Mouse (Mus musculus) midbrain, embryonic 14.5 days (tissue): ENCODE measurements at regions not wholly inside any gene's neighbourhood (a gene's known extent, or its start where the extent isn't known, plus 50 kb on each side); places are given as distances from the start of the nearest gene placed in this dataset.

Experiments
- ATAC-seq: fragments of 200-750 bp; cut with Nextera tagmentation; 2 replicates; pipeline ENCODE4 v1.8.0; 2017; ENCODE audit warnings: moderate number of reproducible peaks, moderate library complexity; ENCODE audit not compliant: low FRiP score, low TSS enrichment
- DNase-seq: peaks from one replicate; pipeline ENCODE4 v3.0.0-alpha.2; 2015
- H3K27ac ChIP-seq: fragments of 300-500 bp; sonication (generic); replicated peaks from 2 replicates; pipeline ENCODE4 v1.5.1; 2014; ENCODE audit warnings: mild to moderate bottlenecking, low read depth, low read length, moderate library complexity
- H3K27me3 ChIP-seq: fragments of 300-500 bp; sonication (generic); 2 replicates; pipeline ENCODE4 v1.6.1; 2014; ENCODE audit warnings: low read length, control low read depth, mixed read lengths; ENCODE audit not compliant: control insufficient read depth, insufficient read depth
- H3K36me3 ChIP-seq: fragments of 300-500 bp; sonication (generic); 2 replicates; pipeline ENCODE4 v1.6.1; 2014; ENCODE audit warnings: low read length, control low read depth; ENCODE audit not compliant: control insufficient read depth, insufficient read depth
- H3K4me1 ChIP-seq: fragments of 300-500 bp; sonication (generic); 2 replicates; pipeline ENCODE4 v1.6.1; 2014; ENCODE audit warnings: mild to moderate bottlenecking, antibody characterized with exemption, low read length, control low read depth; ENCODE audit not compliant: control insufficient read depth, insufficient read depth
- H3K4me2 ChIP-seq: fragments of 300-500 bp; sonication (generic); 2 replicates; pipeline ENCODE4 v1.6.1; 2014; ENCODE audit warnings: mild to moderate bottlenecking, low read length, moderate library complexity
- H3K4me3 ChIP-seq: fragments of 300-500 bp; sonication (generic); replicated peaks from 2 replicates; pipeline ENCODE4 v1.5.1; 2014; ENCODE audit warnings: low read depth, low read length
- H3K9ac ChIP-seq: fragments of 300-500 bp; sonication (generic); replicated peaks from 2 replicates; pipeline ENCODE4 v1.6.1; 2014; ENCODE audit warnings: mild to moderate bottlenecking, low read length, moderate library complexity
- H3K9me3 ChIP-seq: fragments of 300-500 bp; sonication (generic); 2 replicates; pipeline ENCODE4 v1.6.1; 2016; ENCODE audit warnings: low read length, control low read depth, mixed read lengths; ENCODE audit not compliant: control insufficient read depth
- WGBS: fragments of 180-500 bp; shearing (Covaris S2); extraction: QIAGEN DNeasy Blood & Tissue Kit; methylation state at CpG from one replicate; pipeline ENCODE4 v1.1.7; 2014; 5-methylcytosine and 5-hydroxymethylcytosine counted together

- Histone ChIP-seq H3K9me3 (no peaks in the 10 kb centered on the region), H3K4me1 (no peaks in the 10 kb centered on the region), H3K27ac (no peak overlapping the region), H3K4me3 (no peak overlapping the region), H3K4me2 (no peak overlapping the region), H3K9ac (no peak overlapping the region), H3K27me3 (no peaks in the 10 kb centered on the region), H3K36me3 (no peaks in the 10 kb centered on the region)
- ATAC-seq (no peak), DNase-seq (no peak)
- WGBS = 69% methylated on average over 7 of the region's 7 CpGs
Observed at GRCm38 (mm10) chr3:127995678-127996077, 99.6 kb upstream of the Fam241a start.

- Histone ChIP-seq H3K9me3 (no peaks in the 10 kb centered on the region), H3K36me3 (no peaks in the 10 kb centered on the region), H3K27me3 (no peaks in the 10 kb centered on the region), H3K27ac (no peak overlapping the region), H3K4me2 (no peak overlapping the region), H3K4me1 (no peaks in the 10 kb centered on the region), H3K4me3 (no peak overlapping the region), H3K9ac (no peak overlapping the region)
- 57% methylated on average over 6 of the region's 6 CpGs for WGBS
- DNase-seq (no peak), ATAC-seq (no peak)
Observed at GRCm38 (mm10) chr3:127987583-127987982, 91.5 kb upstream of the Fam241a start.

- ATAC-seq (no peak), DNase-seq (no peak)
- no peak overlapping the region for H3K4me3 ChIP-seq
- H3K27me3 ChIP-seq = no peaks in the 10 kb centered on the region
- H3K4me1 ChIP-seq = no peaks in the 10 kb centered on the region
- no peak overlapping the region for H3K4me2 ChIP-seq
- H3K9ac ChIP-seq = no peak overlapping the region
- H3K27ac ChIP-seq = no peak overlapping the region
- no peaks in the 10 kb centered on the region for H3K9me3 ChIP-seq
- 56% methylated on average over 3 of the region's 3 CpGs for WGBS
- no peaks in the 10 kb centered on the region for H3K36me3 ChIP-seq
Observed at GRCm38 (mm10) chr3:127985165-127985564, 89.0 kb upstream of the Fam241a start.

GRCm38 (mm10) chr3:127977240-127977639, 81.1 kb upstream of the Fam241a start:
- WGBS = 77% methylated on average over 6 of the region's 6 CpGs
- Histone ChIP-seq H3K4me1 (no peaks in the 10 kb centered on the region), H3K27me3 (no peaks in the 10 kb centered on the region), H3K36me3 (no peaks in the 10 kb centered on the region), H3K4me2 (no peak overlapping the region), H3K9me3 (no peaks in the 10 kb centered on the region), H3K27ac (no peak overlapping the region), H3K9ac (no peak overlapping the region), H3K4me3 (no peak overlapping the region)
- no peak for DNase-seq
- ATAC-seq = no peak

- Histone ChIP-seq H3K4me1 (no peaks in the 10 kb centered on the region), H3K4me3 (no peak overlapping the region), H3K36me3 (no peaks in the 10 kb centered on the region), H3K4me2 (no peak overlapping the region), H3K9me3 (no peaks in the 10 kb centered on the region), H3K27me3 (no peaks in the 10 kb centered on the region), H3K27ac (no peak overlapping the region), H3K9ac (no peak overlapping the region)
- 3% methylated on average over 5 of the region's 5 CpGs for WGBS
- ATAC-seq (no peak), DNase-seq (peak; percentile 80)
Observed at GRCm38 (mm10) chr3:127970891-127971290, 74.8 kb upstream of the Fam241a start.

GRCm38 (mm10) chr3:127967170-127967569, 71.0 kb upstream of the Fam241a start:
- ATAC-seq = no peak
- Histone ChIP-seq H3K27me3 (no peaks in the 10 kb centered on the region), H3K4me1 (no peaks in the 10 kb centered on the region), H3K9me3 (no peaks in the 10 kb centered on the region), H3K9ac (no peak overlapping the region), H3K36me3 (no peaks in the 10 kb centered on the region), H3K4me2 (no peak overlapping the region), H3K27ac (no peak overlapping the region), H3K4me3 (no peak overlapping the region)
- no peak for DNase-seq
- 74% methylated on average over 10 of the region's 10 CpGs for WGBS

GRCm38 (mm10) chr3:127966214-127966613, 70.1 kb upstream of the Fam241a start:
- no peaks in the 10 kb centered on the region for H3K27me3 ChIP-seq
- H3K27ac ChIP-seq = no peak overlapping the region
- H3K4me3 ChIP-seq = no peak overlapping the region
- no peak for DNase-seq
- H3K4me2 ChIP-seq = no peak overlapping the region
- no peaks in the 10 kb centered on the region for H3K36me3 ChIP-seq
- no peaks in the 10 kb centered on the region for H3K4me1 ChIP-seq
- WGBS = 77% methylated on average over 4 of the region's 4 CpGs
- ATAC-seq = no peak
- no peaks in the 10 kb centered on the region for H3K9me3 ChIP-seq
- H3K9ac ChIP-seq = no peak overlapping the region

- no peak overlapping the region for H3K27ac ChIP-seq
- WGBS = 11% methylated on average over 13 of the region's 13 CpGs
- H3K9ac ChIP-seq = no peak overlapping the region
Observed at GRCm38 (mm10) chr3:127958919-127959684, 63.0 kb upstream of the Fam241a start.

GRCm38 (mm10) chr3:127954856-127955255, 58.7 kb upstream of the Fam241a start:
- Histone ChIP-seq H3K4me2 (no peak overlapping the region), H3K4me1 (no peaks in the 10 kb centered on the region), H3K9ac (no peak overlapping the region), H3K27me3 (no peaks in the 10 kb centered on the region), H3K9me3 (no peaks in the 10 kb centered on the region), H3K27ac (no peak overlapping the region), H3K4me3 (no peak overlapping the region), H3K36me3 (no peaks in the 10 kb centered on the region)
- no peak for DNase-seq
- WGBS = 92% methylated on average over 4 of the region's 4 CpGs
- ATAC-seq = no peak

More at GRCm38 (mm10) chr3:127958919-127959684, 63.0 kb upstream of the Fam241a start:
- ATAC-seq (no peak), DNase-seq (peak; percentile 21)
- Histone ChIP-seq H3K9me3 (no peaks in the 10 kb centered on the region), H3K27me3 (no peaks in the 10 kb centered on the region), H3K4me3 (no peak overlapping the region), H3K4me1 (no peaks in the 10 kb centered on the region), H3K4me2 (no peak overlapping the region), H3K36me3 (no peaks in the 10 kb centered on the region)
